Mouse (Mus musculus): ENCODE measurements around the gene Pfdn5. TPM values are rescaled to one million over a fixed set of nuclear protein-coding genes. Genes with fewer than 3 reads are reported as not detected.

Gene Pfdn5
- 1,324 and 1,439 TPM in 2 replicates for polyA plus RNA-seq (2021; fragmentation: Nextera tagmentation)
- long read RNA-seq, experiment 1, transcript Pfdn5-201 (5 exons, 570 nt): minor isoform, 6 of 694 reads
- long read RNA-seq, experiment 1, transcript Pfdn5-203 (4 exons, 830 nt): minor isoform, 5 of 694 reads
- long read RNA-seq, experiment 1, transcript Pfdn5-205 (6 exons, 1,062 nt): major isoform, 641 of 694 reads
- long read RNA-seq, experiment 1, transcript Pfdn5-204 (5 exons, 374 nt): minor isoform, 12 of 694 reads
- long read RNA-seq, experiment 1, partial matches to known transcripts: 7 of 694 reads
- long read RNA-seq, experiment 1, other reads (novel, unspliced or antisense): 16 of 694 reads
- long read RNA-seq, experiment 2, transcript Pfdn5-206 (5 exons, 827 nt): minor isoform, 5 of 66 reads
- long read RNA-seq, experiment 2, transcript Pfdn5-205 (6 exons, 1,062 nt): major isoform, 60 of 66 reads
- long read RNA-seq, experiment 2, partial matches to known transcripts: 0 of 66 reads
- long read RNA-seq, experiment 2, other reads (novel, unspliced or antisense): 0 of 66 reads

DNA sequence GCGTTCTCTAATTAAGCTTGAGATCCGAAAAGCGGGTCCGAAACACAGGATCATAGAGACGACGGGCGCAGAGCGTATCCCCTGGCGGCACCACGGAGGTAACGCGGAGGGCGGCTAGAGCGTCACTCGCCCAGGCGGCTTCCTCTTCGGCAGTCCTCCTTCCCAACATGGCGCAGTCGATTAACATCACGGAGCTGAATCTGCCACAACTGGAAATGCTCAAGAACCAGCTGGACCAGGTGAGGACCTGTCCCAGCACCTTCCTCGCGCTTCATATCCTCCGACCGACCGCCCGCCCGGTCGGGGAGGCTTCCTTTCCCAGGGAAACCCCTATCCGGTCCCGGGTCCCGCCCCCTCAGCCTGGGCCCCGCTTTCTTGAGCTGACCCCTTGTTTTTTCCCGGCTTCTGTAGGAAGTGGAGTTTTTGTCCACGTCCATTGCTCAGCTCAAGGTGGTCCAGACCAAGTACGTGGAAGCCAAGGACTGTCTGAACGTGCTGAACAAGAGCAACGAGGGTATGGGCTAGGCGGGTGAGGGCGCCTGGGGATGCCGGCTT lies at the start of gene Pfdn5:
Gene Pfdn5, plus strand, starts transcription at position 95 of the 555 bp plus-strand sequence.

DNA sequence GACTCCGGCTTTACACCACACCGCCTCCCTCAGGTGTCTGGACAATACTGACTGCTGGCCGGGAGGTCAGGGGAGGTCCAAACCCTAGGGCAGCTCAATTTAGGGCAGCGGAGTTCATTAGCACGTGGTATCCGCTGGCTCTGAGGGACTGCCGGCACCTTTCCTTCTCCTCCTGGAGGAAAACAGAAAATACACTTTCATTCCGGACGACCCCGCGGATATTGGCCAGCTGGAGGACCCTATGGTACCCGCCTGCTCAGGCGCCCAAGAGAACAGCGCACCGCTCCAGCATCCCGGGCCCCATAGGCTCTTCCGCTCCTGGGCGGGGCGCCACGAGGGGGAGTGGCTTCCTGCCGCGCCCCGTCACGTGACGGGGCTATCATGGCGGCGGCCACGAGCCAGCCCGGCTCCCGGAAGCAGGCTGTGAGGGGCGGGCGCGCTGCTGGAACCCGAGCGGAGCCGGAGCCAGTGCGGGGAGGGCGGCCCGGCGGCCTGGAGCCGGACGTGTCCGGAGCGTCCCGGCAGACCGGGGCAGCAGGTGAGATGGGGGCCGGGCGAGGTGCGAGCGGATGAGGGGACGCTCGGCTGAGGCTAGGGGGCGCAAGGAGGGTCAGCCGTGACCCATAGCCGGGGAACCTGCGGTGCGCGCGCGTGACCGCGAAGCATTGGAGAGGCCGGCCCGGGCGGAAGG lies 46.7 kb upstream of the Pfdn5 start, which contains the start of gene Mfsd5:
Gene Mfsd5, plus strand, starts transcription at position 363 of the 691 bp plus-strand sequence.

DNA sequence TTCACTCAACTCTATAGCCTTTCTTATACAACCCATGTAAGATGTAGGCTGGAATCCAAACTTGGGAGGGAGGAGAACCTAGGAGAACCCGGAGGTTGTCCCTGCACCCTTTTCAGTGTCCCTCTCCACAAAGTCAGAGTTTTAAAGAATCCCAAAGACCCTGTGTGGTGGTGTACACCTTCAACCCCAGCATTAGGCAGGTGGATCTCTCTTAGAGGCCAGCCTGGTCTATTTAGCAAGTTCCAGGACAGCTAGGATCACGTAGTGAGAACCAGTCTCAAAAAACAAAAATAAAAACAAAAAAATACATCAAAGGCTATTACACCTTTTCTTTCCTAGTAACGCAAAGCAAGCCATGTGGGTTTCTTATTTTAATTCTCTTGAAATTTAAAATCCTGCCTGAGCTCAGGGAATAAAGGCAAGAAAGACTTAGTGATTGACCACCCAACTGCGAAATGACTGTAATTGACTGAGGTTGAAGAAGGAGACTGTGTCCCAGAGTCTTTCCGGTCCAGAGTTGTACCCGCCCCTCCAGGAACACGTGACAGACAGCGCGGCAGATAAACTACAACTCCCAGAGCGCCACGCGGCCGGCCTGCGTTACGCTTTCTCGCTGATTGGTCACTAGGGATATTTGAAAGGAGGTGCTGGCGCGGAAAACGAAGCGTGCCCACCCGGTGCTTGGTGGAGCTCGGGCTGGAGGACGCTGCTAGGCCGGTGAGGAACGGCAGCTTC lies 30.1 kb upstream of the Pfdn5 start, which contains the start of gene Espl1:
Gene Espl1, plus strand, starts transcription at position 634 of the 735 bp plus-strand sequence.

DNA sequence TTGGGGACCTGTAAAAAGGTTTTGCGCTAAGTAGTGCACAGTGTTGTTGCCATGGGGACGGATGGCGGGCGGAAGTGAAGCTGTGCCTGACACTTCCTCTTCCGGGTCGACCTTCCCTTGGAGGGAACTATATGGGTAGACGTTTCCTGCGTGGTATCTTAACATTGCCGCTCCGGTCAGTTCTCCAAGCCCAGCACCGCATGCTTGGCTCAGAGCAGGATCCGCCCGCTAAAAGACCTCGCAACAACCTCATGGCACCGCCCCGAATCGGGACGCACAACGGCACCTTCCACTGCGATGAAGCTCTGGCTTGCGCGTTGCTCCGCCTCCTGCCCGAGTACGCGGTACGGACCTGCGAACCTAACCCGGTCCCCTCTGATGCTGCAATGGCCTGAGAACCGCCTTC lies 5.7 kb downstream of the Pfdn5 start, which contains the start of gene Myg1:
Gene Myg1, plus strand, starts transcription at position 100 of the 406 bp plus-strand sequence.

DNA sequence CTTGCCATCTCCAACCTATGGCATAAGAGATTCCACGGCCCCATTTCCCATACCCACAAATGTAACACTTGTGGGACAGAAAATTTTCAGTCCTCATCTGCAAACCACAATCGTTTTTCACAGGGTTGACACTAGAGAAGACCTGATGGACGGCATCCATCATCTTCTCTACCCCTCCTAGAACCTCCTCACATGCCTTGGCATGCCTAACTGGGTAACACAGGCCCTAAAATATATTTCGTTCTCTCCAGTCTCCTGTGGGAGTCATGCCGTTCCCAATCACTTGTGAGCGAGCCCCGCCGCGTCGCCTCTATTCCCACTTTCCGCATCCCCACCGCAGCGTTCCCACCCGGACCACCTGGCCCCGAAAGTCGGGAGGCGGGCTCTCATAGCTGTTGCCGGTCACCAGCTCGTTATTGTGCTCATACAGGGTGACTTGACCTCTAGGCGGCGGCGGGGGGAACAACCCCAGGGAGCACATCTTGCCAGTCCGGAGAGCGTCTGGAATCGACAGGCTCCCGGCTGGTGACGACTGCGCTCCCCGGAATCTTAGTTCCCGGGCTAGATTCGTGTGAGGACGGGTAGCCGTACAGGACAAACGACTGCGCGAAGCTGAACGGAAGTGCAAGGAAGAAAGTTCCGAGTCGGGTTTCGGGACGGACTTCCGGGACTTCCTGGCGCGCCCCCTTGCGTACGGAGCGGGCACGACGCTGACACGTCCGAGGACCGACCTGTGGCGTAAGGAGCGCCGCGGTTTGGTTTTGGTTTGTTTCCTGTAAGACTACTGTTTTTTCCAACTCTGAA lies 24.4 kb downstream of the Pfdn5 start, which contains the start of gene Aaas:
Gene Aaas, minus strand, starts transcription at position 634 of the 804 bp plus-strand sequence.

DNA sequence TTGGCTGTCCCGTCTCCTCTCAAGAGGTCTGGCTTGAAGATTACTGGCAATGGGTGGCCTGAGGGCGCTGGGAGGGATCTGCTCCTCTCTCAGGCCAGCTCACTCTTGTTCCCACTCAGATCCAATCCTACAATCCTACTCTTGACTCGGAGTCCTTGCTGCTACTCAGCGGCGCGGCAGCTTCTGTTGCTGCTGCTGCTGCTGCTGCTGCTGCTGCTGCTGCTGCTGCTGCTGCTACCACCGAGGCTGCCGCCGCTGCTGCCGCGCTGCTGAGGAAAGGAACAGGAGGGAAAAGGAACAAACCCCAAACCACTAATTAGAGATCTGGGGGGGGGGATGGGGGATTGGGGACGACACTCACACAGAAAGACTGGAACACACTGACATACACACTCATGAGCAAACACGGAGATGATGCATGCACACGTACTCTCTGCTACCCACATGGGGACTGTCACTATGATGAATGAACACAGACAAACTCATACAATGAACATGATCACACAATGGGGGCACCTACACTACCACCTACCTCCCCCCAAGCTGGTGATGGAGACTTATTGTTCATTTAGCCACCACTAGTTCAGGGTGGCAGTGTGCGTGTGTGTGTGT lies 40.9 kb downstream of the Pfdn5 start, which contains the start of gene Sp7:
Gene Sp7, minus strand, starts transcription at position 450 of the 612 bp plus-strand sequence.

Other genes starting within 250 kb of the Pfdn5 start
- 3.7 and 6.3 TPM in 2 replicates for gene Tns2, start 225.7 kb upstream of the Pfdn5 start, polyA plus RNA-seq (2021; fragmentation: Nextera tagmentation)
- gene Spryd3, start 189.9 kb upstream of the Pfdn5 start, polyA plus RNA-seq (2021; fragmentation: Nextera tagmentation): 24.4 and 24.7 TPM in 2 replicates
- gene Igfbp6, start 181.8 kb upstream of the Pfdn5 start, polyA plus RNA-seq (2021; fragmentation: Nextera tagmentation): 43.5 and 48.0 TPM in 2 replicates
- gene Soat2, start 175.6 kb upstream of the Pfdn5 start, polyA plus RNA-seq (2021; fragmentation: Nextera tagmentation): not detected in 2 replicates
- 4.8 and 5.1 TPM in 2 replicates for gene Zfp740, start 122.9 kb upstream of the Pfdn5 start, polyA plus RNA-seq (2021; fragmentation: Nextera tagmentation)
- gene Csad, start 121.4 kb upstream of the Pfdn5 start, polyA plus RNA-seq (2021; fragmentation: Nextera tagmentation): 22.5 and 23.1 TPM in 2 replicates
- 0.64 and 1.4 TPM in 2 replicates for gene Itgb7, start 94.2 kb upstream of the Pfdn5 start, polyA plus RNA-seq (2021; fragmentation: Nextera tagmentation)
- gene Rarg, start 68.6 kb upstream of the Pfdn5 start, polyA plus RNA-seq (2021; fragmentation: Nextera tagmentation): 1.7 and 2.0 TPM in 2 replicates
- gene Gm9918, start 55.6 kb upstream of the Pfdn5 start, polyA plus RNA-seq (2021; fragmentation: Nextera tagmentation): not detected in 2 replicates
- gene Mfsd5, start 46.7 kb upstream of the Pfdn5 start, polyA plus RNA-seq (2021; fragmentation: Nextera tagmentation): 36.2 and 40.4 TPM in 2 replicates
- 0.43 and 1.2 TPM in 2 replicates for gene Espl1, start 29.9 kb upstream of the Pfdn5 start, polyA plus RNA-seq (2021; fragmentation: Nextera tagmentation)
- 66.8 and 72.5 TPM in 2 replicates for gene Myg1, start 5.6 kb downstream of the Pfdn5 start, polyA plus RNA-seq (2021; fragmentation: Nextera tagmentation)
- gene Aaas, start 24.7 kb downstream of the Pfdn5 start, polyA plus RNA-seq (2021; fragmentation: Nextera tagmentation): 17.5 and 18.6 TPM in 2 replicates
- 0.64 and 0.93 TPM in 2 replicates for gene Sp7, start 41.1 kb downstream of the Pfdn5 start, polyA plus RNA-seq (2021; fragmentation: Nextera tagmentation)
- gene Sp1, start 80.0 kb downstream of the Pfdn5 start, polyA plus RNA-seq (2021; fragmentation: Nextera tagmentation): 0.82 and 0.83 TPM in 2 replicates
- 0.65 and 0.93 TPM in 2 replicates for gene Amhr2, start 119.3 kb downstream of the Pfdn5 start, polyA plus RNA-seq (2021; fragmentation: Nextera tagmentation)
- 88.3 and 96.2 TPM in 2 replicates for gene Prr13, start 132.9 kb downstream of the Pfdn5 start, polyA plus RNA-seq (2021; fragmentation: Nextera tagmentation)
- 97.3 and 100 TPM in 2 replicates for gene Pcbp2, start 144.4 kb downstream of the Pfdn5 start, polyA plus RNA-seq (2021; fragmentation: Nextera tagmentation)
- gene Gm10337, start 177.6 kb downstream of the Pfdn5 start, polyA plus RNA-seq (2021; fragmentation: Nextera tagmentation): not detected in 2 replicates
- 28.2 and 31.6 TPM in 2 replicates for gene Map3k12, start 190.9 kb downstream of the Pfdn5 start, polyA plus RNA-seq (2021; fragmentation: Nextera tagmentation)
- gene Tarbp2, start 192.1 kb downstream of the Pfdn5 start, polyA plus RNA-seq (2021; fragmentation: Nextera tagmentation): 13.2 and 15.6 TPM in 2 replicates
- gene Npff, start 198.8 kb downstream of the Pfdn5 start, polyA plus RNA-seq (2021; fragmentation: Nextera tagmentation): not detected in 2 replicates

Measured in layer of hippocampus, adult 6 months (tissue).